Mouse (Mus musculus) olfactory bulb, adult 2 months (tissue): ENCODE results near the gene Ccdc85b. TPM values are rescaled to one million over a fixed set of nuclear protein-coding genes. Genes with fewer than 3 reads are reported as not detected.

Experiments used
- H3K27ac ChIP-seq: fragments of 200-500 bp; 2 replicates; pipeline ENCODE4 v1.5.1; 2012; ENCODE audit warnings: low read depth, low read length; ENCODE audit not compliant: insufficient read depth
- H3K4me1 ChIP-seq: fragments of 200-500 bp; 2 replicates; pipeline ENCODE4 v1.6.1; 2012; ENCODE audit warnings: low read length; ENCODE audit not compliant: control insufficient read depth, insufficient read depth
- H3K4me3 ChIP-seq: fragments of 200-500 bp; 2 replicates; pipeline ENCODE4 v1.5.1; 2012; ENCODE audit warnings: mild to moderate bottlenecking, low read depth, low read length, moderate library complexity; ENCODE audit not compliant: insufficient read depth
- CTCF ChIP-seq: fragments of 200-500 bp; IDR thresholded peaks from 2 replicates; pipeline ENCODE4 v1.5.1; 2012; ENCODE audit warnings: low read depth, mild to moderate bottlenecking, low read length, moderate library complexity; ENCODE audit not compliant: insufficient read depth
- POLR2A ChIP-seq: fragments of 200-500 bp; IDR thresholded peaks from 2 replicates; pipeline ENCODE4 v1.6.1; 2012; ENCODE audit warnings: mild to moderate bottlenecking, low read depth, low read length, moderate library complexity; ENCODE audit not compliant: insufficient read depth
- WGBS: fragments of 180-500 bp; shearing (Covaris S2); methylation state at CpG from one replicate; pipeline ENCODE4 v1.1.7; 2018; 5-methylcytosine and 5-hydroxymethylcytosine counted together
- polyA plus RNA-seq: library from polyadenylated mRNA; stranded (reverse); fragments of >200 nt; gene quantifications from 2 replicates; pipeline ENCODE4 v1.2.4, GENCODE M21; 2012; ENCODE audit warnings: low replicate concordance; ENCODE audit not compliant: missing spikeins, insufficient read depth, insufficient read length

Gene Ccdc85b
- polyA plus RNA-seq, 1 experiment: not detected

- peak within 1 kb of the TSS; percentile 93 for H3K27ac ChIP-seq
- peak within 1 kb of the TSS; percentile 99 for H3K4me3 ChIP-seq
- TF ChIP-seq CTCF (no peak), POLR2A (peak; percentile 34; the same call in 1 of the 2 replicates)
- peaks cover 42% of the 10 kb centered on the region for H3K4me1 ChIP-seq
- 1% methylated on average over 80 of the region's 87 CpGs for WGBS
Observed at GRCm38 (mm10) chr19:5424782-5425741, 32.6 kb downstream of the Ccdc85b start, which contains the start of the genes Drap1 and AI837181. Gene Drap1, minus strand, starts transcription at chr19:5424979. Gene AI837181, plus strand, starts transcription at chr19:5425144.

GRCm38 (mm10) chr19:5424092-5424781 lies 33.5 kb downstream of the Ccdc85b start:
- peak overlapping the region; percentile 90 for H3K4me3 ChIP-seq
- H3K27ac ChIP-seq: 0 out of 2 replicates have a peak overlapping the region, but pooled peaks have one; percentile 27
- TF ChIP-seq CTCF: no peak
- TF ChIP-seq POLR2A: 0 out of 2 replicates have a peak, but pooled peaks have one; percentile 9
- WGBS: 2% methylated on average over 43 of the region's 48 CpGs
- peaks cover 36% of the 10 kb centered on the region for H3K4me1 ChIP-seq

GRCm38 (mm10) chr19:5423561-5423960 lies 34.1 kb downstream of the Ccdc85b start:
- H3K4me3 ChIP-seq: peak overlapping the region; percentile 90
- TF ChIP-seq POLR2A: no peak
- TF ChIP-seq CTCF: no peak
- WGBS: 61% methylated on average over 12 of the region's 12 CpGs
- H3K4me1 ChIP-seq: peaks cover 36% of the 10 kb centered on the region
- no peak overlapping the region for H3K27ac ChIP-seq

DNA sequence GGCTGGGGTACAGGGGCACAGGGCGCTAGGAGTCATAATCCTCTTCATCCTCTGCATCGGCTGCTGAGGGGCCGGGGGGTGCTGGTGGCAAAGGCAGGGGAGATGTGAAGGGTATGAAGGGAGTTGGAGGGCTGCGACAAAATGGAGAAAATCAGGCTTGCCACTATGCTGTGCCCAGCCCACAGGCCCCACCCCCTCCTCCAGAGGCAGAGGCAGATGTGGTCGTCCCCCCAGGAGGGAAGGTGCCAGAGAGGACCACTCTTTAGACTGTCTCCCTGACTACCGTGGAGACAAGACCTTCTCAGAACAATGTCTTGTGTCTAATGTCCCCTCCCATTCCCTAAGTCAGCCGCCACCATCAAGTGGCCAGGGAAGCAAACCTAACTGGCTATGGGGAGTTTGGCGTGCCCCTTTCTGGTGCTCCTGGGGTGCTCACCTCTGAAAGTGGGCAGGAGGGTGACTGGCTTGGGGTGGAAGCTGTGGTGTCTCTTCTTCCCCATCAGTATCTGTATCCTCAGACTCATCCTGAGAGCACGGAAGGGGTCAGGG lies 34.7 kb downstream of the Ccdc85b start:
- Histone ChIP-seq H3K4me1 (peaks cover 36% of the 10 kb centered on the region), H3K4me3 (no peak overlapping the region), H3K27ac (no peak overlapping the region)
- TF ChIP-seq CTCF (no peak), POLR2A (no peak)
- 70% methylated on average over 9 of the region's 9 CpGs for whole genome bisulfite sequencing

DNA sequence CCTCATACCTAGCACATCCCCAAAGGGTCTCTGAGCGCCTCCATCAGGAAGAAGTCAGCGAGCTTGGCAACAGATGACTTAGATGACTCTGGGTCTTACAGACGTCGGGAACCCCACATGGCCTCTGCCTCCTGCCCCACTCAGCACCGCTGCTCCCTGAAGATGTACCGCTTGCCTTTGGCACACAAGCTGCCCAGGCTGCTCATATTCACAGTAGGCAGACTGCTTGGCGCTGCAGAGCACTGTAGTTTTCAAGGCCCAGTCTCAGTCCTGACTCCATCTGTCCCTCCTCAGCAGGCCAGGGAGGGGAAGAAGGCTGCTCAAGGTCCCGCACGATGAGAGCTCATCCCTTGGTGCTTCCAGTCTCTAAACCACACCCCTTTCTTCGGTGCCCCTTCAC lies 35.4 kb downstream of the Ccdc85b start:
- WGBS: 75% methylated on average over 10 of the region's 10 CpGs
- TF ChIP-seq POLR2A (no peak), CTCF (no peak)
- no peak overlapping the region for H3K4me3 ChIP-seq

GRCm38 (mm10) chr19:5421784-5422183 lies 35.9 kb downstream of the Ccdc85b start:
- TF ChIP-seq POLR2A (no peak), CTCF (no peak)
- 77% methylated on average over 5 of the region's 5 CpGs for whole genome bisulfite sequencing
- peaks cover 31% of the 10 kb centered on the region for H3K4me1 ChIP-seq
- H3K4me3 ChIP-seq: no peak overlapping the region
- no peak overlapping the region for H3K27ac ChIP-seq

More for the DNA sequence above, 35.4 kb downstream of the Ccdc85b start:
- Histone ChIP-seq H3K4me1 (peaks cover 36% of the 10 kb centered on the region), H3K27ac (no peak overlapping the region)

DNA sequence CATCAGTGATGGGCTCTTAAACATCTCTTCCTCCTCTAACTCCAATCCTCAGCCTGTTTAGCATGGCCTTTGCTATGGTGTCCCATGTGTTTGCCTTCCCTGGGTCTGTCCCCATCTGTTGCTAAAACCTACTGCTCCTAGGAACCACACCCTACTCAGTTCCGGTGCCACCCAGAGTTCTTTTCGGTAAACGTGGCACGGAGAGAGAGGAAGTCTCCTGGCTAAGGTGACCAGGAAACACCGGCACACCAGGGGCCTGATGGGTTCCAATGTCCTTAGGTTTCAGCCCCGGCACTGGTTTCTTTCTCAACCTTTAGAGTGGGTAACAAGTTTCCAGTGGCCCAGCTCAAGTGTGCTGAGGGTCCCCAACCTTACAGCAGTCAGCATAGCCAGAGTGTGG lies 37.1 kb downstream of the Ccdc85b start:
- Histone ChIP-seq H3K27ac (no peak overlapping the region), H3K4me3 (no peak overlapping the region), H3K4me1 (peaks cover 19% of the 10 kb centered on the region)
- TF ChIP-seq CTCF (no peak), POLR2A (no peak)
- 93% methylated on average over 6 of the region's 6 CpGs for WGBS

DNA sequence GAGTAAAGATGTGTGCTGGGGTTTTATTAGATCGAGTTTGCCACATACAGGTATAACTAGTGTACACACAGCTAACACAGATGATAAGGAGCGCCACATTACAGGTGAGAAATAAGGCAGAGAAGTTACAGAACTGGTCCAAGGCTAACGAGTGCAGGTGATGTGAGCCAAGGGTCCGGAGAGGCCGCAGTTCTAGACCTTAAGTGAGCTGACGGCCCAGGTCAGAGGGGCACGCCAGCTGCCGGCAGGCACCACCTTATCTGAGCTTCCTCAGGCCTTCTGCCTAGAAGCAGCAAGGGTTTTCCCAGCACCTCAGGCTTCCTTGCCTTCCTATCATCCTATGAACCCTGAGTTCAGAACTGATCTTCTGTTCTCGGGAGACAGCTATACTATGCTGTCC lies 38.1 kb downstream of the Ccdc85b start:
- TF ChIP-seq CTCF: no peak
- no peak for TF ChIP-seq POLR2A
- Histone ChIP-seq H3K4me3 (no peak overlapping the region), H3K27ac (no peak overlapping the region), H3K4me1 (peaks cover 19% of the 10 kb centered on the region)
- WGBS: 96% methylated on average over 9 of the region's 9 CpGs
